Mouse (Mus musculus) embryonic facial prominence, embryonic 11.5 days (tissue): ENCODE measurements at regions not wholly inside any gene's neighbourhood (a gene's known extent, or its start where the extent isn't known, plus 50 kb on each side); places are given as distances from the start of the nearest gene placed in this dataset.

Experiments
- ATAC-seq: fragments of 200-750 bp; cut with Nextera tagmentation; replicated peaks from 2 replicates; pipeline ENCODE4 v1.8.0; 2017; ENCODE audit warnings: low read depth; ENCODE audit not compliant: insufficient number of reproducible peaks, low FRiP score, low TSS enrichment
- DNase-seq: peaks from one replicate; pipeline ENCODE4 v3.0.0-alpha.2; 2015; ENCODE audit warnings: low spot score
- H3K27ac ChIP-seq: fragments of 300-500 bp; sonication (generic); replicated peaks from 2 replicates; pipeline ENCODE4 v1.5.1; 2014; ENCODE audit warnings: mild to moderate bottlenecking, low read depth, low read length, control low read depth
- H3K27me3 ChIP-seq: fragments of 300-500 bp; sonication (generic); 2 replicates; pipeline ENCODE4 v1.6.1; 2014; ENCODE audit warnings: mild to moderate bottlenecking, low read length, moderate library complexity, mixed read lengths; ENCODE audit not compliant: control insufficient read depth, insufficient read depth
- H3K36me3 ChIP-seq: fragments of 300-500 bp; sonication (generic); replicated peaks from 2 replicates; pipeline ENCODE4 v1.6.1; 2014; ENCODE audit warnings: low read depth, mild to moderate bottlenecking, low read length, moderate library complexity, mixed read lengths; ENCODE audit not compliant: control insufficient read depth, insufficient read depth
- H3K4me1 ChIP-seq: fragments of 300-500 bp; sonication (generic); 2 replicates; pipeline ENCODE4 v1.6.1; 2014; ENCODE audit warnings: low read length, mixed read lengths; ENCODE audit not compliant: control insufficient read depth, insufficient read depth
- H3K4me2 ChIP-seq: fragments of 300-500 bp; sonication (generic); 2 replicates; pipeline ENCODE4 v1.6.1; 2014; ENCODE audit warnings: low read depth, mild to moderate bottlenecking, control low read depth, low read length, moderate library complexity
- H3K4me3 ChIP-seq: fragments of 300-500 bp; sonication (generic); 2 replicates; pipeline ENCODE4 v1.5.1; 2014; ENCODE audit warnings: low read depth, low read length, control low read depth
- H3K9ac ChIP-seq: fragments of 300-500 bp; sonication (generic); replicated peaks from 2 replicates; pipeline ENCODE4 v1.6.1; 2014; ENCODE audit warnings: mild to moderate bottlenecking, control low read depth, low read length
- H3K9me3 ChIP-seq: fragments of 300-500 bp; sonication (generic); replicated peaks from 2 replicates; pipeline ENCODE4 v1.6.1; 2016; ENCODE audit warnings: mild to moderate bottlenecking, low read length, inconsistent platforms, mixed read lengths; ENCODE audit not compliant: control insufficient read depth
- WGBS: fragments of 180-500 bp; shearing (Covaris S2); extraction: QIAGEN DNeasy Blood & Tissue Kit; methylation state at CpG from one replicate; pipeline ENCODE4 v1.1.7; 2014; 5-methylcytosine and 5-hydroxymethylcytosine counted together

GRCm38 (mm10) chr12:77155626-77156025 is 82.3 kb upstream of the Fut8 start:
- Histone ChIP-seq H3K9me3 (no peaks in the 10 kb centered on the region), H3K27me3 (no peaks in the 10 kb centered on the region), H3K4me1 (no peaks in the 10 kb centered on the region), H3K9ac (no peak overlapping the region), H3K4me3 (no peak overlapping the region), H3K36me3 (no peaks in the 10 kb centered on the region), H3K27ac (no peak overlapping the region), H3K4me2 (no peak overlapping the region)
- ATAC-seq (no peak), DNase-seq (no peak)
- 73% methylated on average over 6 of the region's 6 CpGs for WGBS

DNA sequence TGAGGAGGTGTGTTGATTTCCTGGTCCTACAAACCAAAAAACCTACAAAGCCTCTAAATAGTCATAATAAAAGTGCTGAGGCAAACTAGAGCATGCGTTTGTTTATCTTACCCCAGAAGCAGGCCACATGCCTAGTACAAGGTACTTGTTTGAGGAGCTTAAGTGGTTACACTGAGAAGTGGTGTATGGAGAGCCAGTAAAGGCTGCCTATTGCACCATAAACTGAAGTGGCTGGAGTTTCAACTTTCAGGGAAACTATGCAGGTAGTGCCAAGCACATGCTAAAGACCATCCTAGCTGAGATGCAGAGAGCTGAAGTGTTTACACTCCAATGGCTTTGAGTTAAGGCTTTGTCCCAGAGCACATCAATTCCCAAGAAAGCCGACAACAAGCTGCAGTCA is 86.5 kb upstream of the Fut8 start:
- Histone ChIP-seq H3K4me2 (no peak overlapping the region), H3K36me3 (no peaks in the 10 kb centered on the region), H3K9ac (no peak overlapping the region), H3K9me3 (no peaks in the 10 kb centered on the region), H3K4me1 (no peaks in the 10 kb centered on the region), H3K27ac (no peak overlapping the region), H3K4me3 (no peak overlapping the region), H3K27me3 (no peaks in the 10 kb centered on the region)
- 84% methylated on average over 2 of the region's 2 CpGs for WGBS
- DNase-seq (no peak), ATAC-seq (no peak)

- ATAC-seq: no peak
- no peaks in the 10 kb centered on the region for H3K4me1 ChIP-seq
- DNase-seq: no peak
Observed at GRCm38 (mm10) chr12:77149835-77150234, 88.1 kb upstream of the Fut8 start.

GRCm38 (mm10) chr12:77148146-77148545 is 89.8 kb upstream of the Fut8 start:
- Histone ChIP-seq H3K4me2 (no peak overlapping the region), H3K27ac (no peak overlapping the region), H3K9me3 (no peaks in the 10 kb centered on the region), H3K4me1 (no peaks in the 10 kb centered on the region), H3K36me3 (no peaks in the 10 kb centered on the region), H3K27me3 (no peaks in the 10 kb centered on the region), H3K4me3 (no peak overlapping the region), H3K9ac (no peak overlapping the region)
- ATAC-seq (no peak), DNase-seq (no peak)
- WGBS: 97% methylated on average over 2 of the region's 2 CpGs

More at GRCm38 (mm10) chr12:77149835-77150234, 88.1 kb upstream of the Fut8 start:
- H3K27me3 ChIP-seq: no peaks in the 10 kb centered on the region
- H3K4me2 ChIP-seq: no peak overlapping the region
- H3K4me3 ChIP-seq: no peak overlapping the region
- H3K27ac ChIP-seq: no peak overlapping the region
- H3K9me3 ChIP-seq: no peaks in the 10 kb centered on the region
- no peaks in the 10 kb centered on the region for H3K36me3 ChIP-seq
- no peak overlapping the region for H3K9ac ChIP-seq

DNA sequence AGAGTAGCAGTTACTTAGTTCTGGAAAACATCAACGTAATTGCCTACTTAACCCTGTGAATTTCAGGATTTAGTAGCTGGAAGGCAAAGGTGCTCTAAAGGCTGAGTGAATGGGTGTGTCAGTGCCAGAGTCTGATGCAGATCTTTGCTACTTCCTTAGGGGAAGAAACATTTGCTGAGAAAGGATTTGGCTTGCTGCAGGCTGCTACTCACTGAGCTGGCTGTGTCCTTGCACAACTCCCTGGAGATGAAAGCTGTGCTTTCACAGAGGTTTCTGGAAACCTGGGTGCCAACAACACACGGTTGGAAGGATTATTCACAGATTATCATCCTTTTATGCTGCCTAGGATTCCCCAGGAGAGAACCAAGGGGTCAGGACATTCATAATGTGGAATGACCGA is 94.0 kb upstream of the Fut8 start:
- Histone ChIP-seq H3K9me3 (no peaks in the 10 kb centered on the region), H3K27ac (no peak overlapping the region), H3K9ac (no peak overlapping the region), H3K36me3 (no peaks in the 10 kb centered on the region), H3K4me2 (no peak overlapping the region), H3K4me3 (no peak overlapping the region), H3K4me1 (no peaks in the 10 kb centered on the region), H3K27me3 (no peaks in the 10 kb centered on the region)
- 63% methylated on average over 3 of the region's 3 CpGs for WGBS
- no peak for ATAC-seq
- DNase-seq: peak; percentile 18

GRCm38 (mm10) chr12:77143521-77143920 is 94.4 kb upstream of the Fut8 start:
- 67% methylated on average over 6 of the region's 6 CpGs for WGBS
- no peak overlapping the region for H3K4me3 ChIP-seq

GRCm38 (mm10) chr12:77143105-77143504 is 94.8 kb upstream of the Fut8 start:
- H3K4me2 ChIP-seq: no peak overlapping the region
- WGBS: 85% methylated on average over 12 of the region's 12 CpGs
- no peak overlapping the region for H3K27ac ChIP-seq

More at GRCm38 (mm10) chr12:77143521-77143920, 94.4 kb upstream of the Fut8 start:
- Histone ChIP-seq H3K4me1 (no peaks in the 10 kb centered on the region), H3K9me3 (no peaks in the 10 kb centered on the region), H3K36me3 (no peaks in the 10 kb centered on the region), H3K27me3 (no peaks in the 10 kb centered on the region), H3K4me2 (no peak overlapping the region), H3K27ac (no peak overlapping the region), H3K9ac (no peak overlapping the region)
- no peak for ATAC-seq
- DNase-seq: no peak

GRCm38 (mm10) chr12:77142224-77142623 is 95.7 kb upstream of the Fut8 start:
- H3K4me3 ChIP-seq: no peak overlapping the region
- H3K27ac ChIP-seq: no peak overlapping the region
- no peak for DNase-seq
- H3K9ac ChIP-seq: no peak overlapping the region
- no peak for ATAC-seq
- WGBS: 85% methylated on average over 4 of the region's 4 CpGs
- H3K9me3 ChIP-seq: no peaks in the 10 kb centered on the region
- H3K4me1 ChIP-seq: no peaks in the 10 kb centered on the region
- no peak overlapping the region for H3K4me2 ChIP-seq
- no peaks in the 10 kb centered on the region for H3K27me3 ChIP-seq
- H3K36me3 ChIP-seq: no peaks in the 10 kb centered on the region

More at GRCm38 (mm10) chr12:77143105-77143504, 94.8 kb upstream of the Fut8 start:
- Histone ChIP-seq H3K9me3 (no peaks in the 10 kb centered on the region), H3K36me3 (no peaks in the 10 kb centered on the region), H3K27me3 (no peaks in the 10 kb centered on the region), H3K4me1 (no peaks in the 10 kb centered on the region), H3K9ac (no peak overlapping the region), H3K4me3 (no peak overlapping the region)
- DNase-seq (no peak), ATAC-seq (no peak)
